Mouse (Mus musculus) right cerebral cortex, postnatal 25 days (tissue): ENCODE measurements around the gene Zfp541.

Experiments
- DNase-seq: peaks from one replicate; pipeline ENCODE4 v3.0.0; 2022

Gene Zfp541

GRCm38 (mm10) chr7:16061219-16062098, at the start of gene Zfp541:
Zfp541 (plus strand) TSS chr7:16061814.
- no peak for DNase-seq

DNA sequence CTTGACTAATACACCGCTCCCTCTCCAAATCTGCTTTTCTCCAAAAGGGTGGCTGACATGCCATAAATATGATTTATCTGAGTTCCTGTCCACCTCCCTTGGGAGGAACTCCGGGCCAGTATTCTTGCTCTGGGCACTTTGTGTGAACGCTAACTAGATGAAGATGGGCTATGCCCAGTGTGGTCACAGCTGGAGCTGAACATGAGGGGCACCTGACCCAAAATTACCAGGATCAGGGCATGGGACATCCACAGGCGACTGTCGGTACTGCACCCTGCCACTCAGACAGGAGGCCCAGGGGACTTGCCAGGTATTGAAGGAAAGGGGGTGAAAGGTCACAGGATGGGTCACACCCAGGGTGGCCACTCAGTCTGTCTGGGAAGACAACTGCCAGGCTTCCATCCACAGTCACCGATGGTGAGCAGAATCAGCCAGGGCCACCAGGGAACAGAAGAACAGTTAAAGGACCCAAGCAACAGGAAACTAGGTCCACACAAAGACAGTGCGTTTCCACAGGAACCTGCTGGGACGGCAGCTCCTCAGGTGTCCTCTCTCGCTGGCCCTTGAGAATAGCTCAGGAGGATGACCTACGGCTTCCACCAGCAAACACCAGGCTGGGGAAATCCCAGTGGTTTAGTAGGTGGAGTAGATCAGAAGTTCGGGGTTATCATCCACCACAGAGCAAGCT, 48.9 kb upstream of the Zfp541 start:
- no peak for DNase-seq

DNA sequence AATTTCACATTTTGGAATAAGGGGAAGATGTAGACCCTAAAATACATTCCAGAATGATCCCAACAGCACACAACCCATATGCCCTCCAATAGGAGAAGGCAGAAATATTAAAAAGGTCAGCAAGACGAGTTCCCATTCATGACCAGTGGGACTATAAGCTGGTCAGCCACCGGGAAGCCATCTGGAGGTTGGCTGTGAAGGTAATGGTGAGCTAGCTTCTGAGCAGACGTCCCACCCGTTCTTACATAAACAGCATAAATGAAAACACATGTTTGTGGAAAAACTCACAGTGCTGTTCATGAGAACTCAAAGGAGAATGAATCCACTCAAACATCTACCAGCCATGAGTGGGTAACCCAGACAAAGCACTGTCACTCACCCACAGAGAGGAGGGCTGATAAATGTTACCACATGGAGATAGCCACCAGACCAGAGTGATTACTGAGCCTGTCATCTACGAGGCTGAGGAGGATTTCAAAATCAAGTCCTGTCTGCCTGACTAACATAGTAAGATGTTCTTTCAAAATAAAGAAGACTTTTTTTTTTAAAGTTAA, 47.8 kb upstream of the Zfp541 start:
- no peak for DNase-seq

- no peak for DNase-seq
Measured at GRCm38 (mm10) chr7:16014521-16015175, 47.0 kb upstream of the Zfp541 start.

DNA sequence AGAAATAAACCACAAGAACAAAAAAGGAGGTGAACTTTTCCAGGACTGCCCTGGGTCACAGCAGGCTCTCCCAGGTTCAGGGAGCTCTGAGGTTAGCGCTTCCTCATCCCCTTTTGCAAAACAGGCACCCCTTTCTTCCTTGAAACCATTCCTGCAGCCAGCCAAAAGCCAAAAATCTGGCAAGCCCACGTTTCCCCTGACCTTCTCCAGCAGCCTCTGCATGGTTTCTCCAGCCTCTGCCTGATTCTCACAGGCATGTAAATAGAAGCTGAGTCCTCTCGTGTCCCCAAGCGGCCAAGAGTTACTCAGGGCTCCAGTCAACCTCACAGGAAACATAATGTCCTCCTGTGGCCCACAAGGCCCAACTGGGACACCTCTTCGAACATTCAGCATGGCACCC, 46.2 kb upstream of the Zfp541 start:
- no peak for DNase-seq

DNA sequence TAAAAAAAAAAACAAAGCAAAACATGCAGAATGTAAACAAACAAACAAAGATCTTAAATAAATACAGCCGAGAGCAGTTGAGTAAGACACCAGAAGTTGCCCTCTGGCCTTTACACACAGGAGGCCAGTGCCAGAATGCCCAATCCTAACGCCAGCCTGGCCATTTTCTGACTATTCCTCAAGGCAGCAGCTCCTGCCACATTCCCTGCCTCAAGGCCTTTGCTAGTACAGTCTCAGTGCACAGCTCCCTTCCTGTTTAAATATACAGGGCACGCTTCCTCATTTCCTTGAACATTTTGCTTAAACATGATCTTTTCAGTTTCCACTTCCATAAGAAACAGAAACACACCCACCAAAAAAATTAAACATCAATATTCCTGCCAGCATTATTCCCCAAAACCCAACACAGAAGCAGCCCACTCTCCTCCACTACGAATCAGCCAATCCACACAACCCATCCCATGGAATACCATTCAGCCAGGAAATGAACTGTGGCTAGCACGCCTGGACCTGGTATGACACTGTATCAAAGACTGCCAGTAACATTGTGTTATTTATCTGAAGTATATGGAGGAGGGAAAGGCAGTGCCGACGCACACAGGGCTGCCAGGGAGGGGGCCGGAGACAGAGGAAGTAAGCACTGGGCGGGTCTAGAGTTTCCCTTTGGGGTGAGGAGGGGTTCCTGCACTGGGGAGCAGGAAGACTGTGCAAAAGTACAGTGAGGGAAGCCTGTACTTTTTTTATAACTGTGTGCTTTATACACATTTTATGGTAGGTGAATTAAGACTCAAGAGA, 43.4 kb upstream of the Zfp541 start:
- DNase-seq, result no peak

DNA sequence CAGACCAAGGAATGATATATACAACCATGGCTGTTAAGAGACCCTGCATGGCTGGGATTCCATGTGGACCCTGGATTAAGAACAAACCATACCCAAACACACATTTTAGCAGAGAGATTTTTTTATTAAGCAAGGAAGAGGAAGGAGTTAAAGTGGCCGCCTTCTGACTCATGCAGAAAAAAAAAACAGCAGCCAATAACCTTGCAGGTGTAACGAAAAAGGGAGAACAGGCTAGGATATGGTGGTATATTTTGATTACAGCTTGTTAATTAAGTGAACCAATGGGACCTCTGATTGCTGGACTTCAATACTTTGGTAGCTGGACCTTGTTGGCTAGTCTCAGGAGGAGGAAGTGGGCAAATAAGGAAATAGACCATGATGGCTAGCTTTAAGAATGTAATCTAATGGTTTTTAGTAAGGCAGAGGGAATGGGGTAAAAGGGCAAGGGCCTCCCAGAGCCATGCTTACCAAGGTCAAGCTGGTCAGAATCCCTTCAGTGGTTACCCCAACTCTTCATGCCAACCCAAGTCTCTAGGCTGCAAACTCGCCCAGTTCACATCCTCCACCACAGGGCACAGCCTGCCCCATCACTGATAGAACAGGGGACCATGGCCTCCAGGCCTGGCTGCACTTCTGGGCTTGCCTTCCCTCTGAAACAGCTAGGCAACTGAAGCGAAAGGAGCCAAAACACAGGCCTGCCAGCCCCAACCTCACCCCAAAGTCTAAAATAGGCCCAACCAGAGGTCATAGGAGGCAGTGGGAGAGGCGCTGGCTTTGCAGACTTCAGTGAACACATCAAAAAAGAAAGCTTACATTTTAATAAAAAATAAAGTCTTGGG, 42.1 kb upstream of the Zfp541 start:
- DNase-seq, result no peak

DNA sequence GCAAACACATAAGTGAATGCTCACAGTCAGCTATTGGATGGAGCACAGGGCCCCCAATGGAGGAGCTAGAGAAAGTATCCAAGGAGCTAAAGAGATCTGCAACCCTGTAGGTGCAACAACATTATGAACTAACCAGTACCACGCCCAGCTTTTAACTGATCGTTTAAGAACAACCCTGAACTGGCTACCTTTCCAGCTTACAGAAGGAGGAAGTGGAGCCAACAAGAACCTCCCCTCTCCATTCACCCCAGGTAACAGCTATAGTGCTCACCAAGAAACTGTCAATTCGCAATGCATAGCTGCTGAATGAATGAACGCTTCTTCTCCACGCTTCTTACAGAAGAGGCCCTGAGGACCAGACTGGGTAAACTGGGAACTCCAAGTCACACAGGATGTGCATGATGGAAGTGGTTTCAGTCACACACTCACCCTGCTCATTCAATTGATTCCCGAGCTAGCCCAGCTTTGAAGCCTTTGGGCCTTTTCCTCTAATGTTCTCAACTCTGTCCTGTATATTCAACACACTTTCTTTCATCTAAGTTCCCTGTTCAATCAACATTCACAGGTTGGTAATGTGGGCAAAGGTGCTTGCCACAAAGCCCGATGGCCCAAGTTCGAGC, 36.9 kb upstream of the Zfp541 start:
- DNase-seq, result no peak

DNA sequence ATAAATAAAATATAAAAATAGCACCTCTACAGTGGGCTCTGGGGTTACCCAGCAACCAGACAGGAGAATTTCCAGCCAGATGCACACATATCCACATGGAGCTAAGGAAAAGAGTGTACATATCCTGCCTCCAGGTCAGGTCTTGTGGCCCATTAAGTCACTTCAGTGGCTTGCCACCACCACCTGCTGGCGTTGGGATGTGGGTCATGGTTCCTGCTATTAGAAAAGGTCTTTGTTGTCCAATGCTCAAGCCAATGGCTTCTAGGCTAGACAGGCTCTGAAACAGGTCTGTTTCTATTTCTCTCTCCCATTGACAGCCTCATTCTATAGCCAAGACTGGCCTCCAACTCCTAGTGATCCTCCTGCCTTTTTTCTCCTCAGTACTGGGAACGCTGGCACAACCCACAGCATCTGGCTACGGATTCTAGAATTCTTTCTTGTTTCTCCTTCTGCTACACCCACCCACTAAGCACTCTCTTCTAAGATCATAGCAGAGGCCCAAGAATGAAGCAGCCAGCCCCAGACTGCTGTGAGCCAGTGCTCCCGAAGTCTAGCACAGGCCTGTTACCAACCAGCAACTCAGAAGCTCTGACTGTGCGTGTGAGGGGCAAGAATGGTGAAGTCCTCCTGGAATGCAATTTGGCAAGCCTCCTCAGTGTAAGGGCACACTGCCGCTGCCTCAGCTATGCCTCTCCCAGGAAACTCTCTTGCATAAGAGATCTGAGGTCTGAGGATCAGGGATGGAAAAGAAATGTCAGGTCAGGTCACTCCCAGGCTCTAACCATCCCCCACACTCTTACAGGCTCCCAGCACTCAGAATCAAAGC, 33.3 kb upstream of the Zfp541 start:
- DNase-seq, result peak; percentile 57

- no peak for DNase-seq
Measured at GRCm38 (mm10) chr7:16031072-16031471, 30.5 kb upstream of the Zfp541 start.

DNA sequence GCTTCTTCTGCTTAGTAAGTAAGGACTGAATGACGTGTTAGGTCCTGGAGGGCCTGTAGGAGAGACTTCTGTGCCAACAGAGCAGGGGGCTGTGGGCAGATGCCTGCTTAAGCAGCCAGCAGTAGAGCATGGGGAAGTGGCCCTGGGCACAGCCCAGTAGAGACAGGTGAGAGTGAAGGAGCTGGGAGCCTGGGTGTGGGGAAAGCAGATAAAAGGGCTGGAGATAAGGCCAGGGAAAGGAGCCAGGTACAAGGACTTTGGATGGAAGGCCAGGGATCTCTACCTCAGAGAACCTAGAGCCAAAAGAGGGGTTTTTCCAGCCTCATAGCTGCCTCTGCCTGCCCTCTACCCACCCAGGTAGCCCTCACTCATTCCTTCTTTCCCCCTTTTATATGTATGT, 28.6 kb upstream of the Zfp541 start:
- DNase-seq, result no peak

DNA sequence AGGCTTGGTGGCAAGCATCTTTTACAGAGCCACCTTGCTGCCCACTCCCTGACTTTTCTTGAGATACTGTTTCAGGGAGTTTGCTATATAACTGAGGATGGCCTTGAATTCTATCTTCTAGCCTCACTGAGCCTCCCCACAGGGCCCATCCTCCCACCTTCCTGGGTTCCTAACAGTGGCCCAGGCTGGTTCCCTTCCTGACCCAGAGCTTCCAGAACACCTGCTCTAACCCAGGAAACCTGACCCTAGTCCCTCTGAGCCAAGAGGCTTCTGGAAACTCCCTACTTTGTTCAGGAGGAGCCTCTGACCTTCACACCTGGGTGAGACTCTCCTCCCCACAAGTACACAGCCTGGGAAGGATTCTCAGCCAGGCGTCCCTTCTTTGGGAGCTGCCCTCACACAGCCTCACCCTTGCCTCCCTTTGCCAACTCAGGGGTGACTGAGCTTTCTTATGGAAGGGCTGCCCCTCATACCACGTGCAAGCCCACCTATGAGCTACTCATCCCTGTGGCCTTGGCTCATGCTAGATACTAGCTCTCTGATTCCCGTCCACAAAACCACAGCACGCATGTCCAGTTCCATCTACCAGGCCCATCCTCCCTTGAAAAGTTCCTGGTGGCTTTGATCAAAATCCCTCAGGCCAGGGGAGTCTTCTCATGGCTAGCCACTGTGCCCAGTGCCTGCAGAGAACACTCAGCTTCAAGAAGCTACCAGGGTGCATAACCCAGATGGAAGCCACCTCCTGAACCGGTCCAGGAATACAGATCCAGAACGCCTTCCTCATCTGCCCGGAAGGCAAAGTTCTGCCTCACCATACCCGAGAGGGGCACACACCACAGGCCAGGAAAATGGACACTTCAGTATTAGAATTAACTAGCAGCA, 27.8 kb upstream of the Zfp541 start:
- no peak for DNase-seq

- DNase-seq, result no peak
Measured at GRCm38 (mm10) chr7:16036972-16037371, 24.6 kb upstream of the Zfp541 start.

DNA sequence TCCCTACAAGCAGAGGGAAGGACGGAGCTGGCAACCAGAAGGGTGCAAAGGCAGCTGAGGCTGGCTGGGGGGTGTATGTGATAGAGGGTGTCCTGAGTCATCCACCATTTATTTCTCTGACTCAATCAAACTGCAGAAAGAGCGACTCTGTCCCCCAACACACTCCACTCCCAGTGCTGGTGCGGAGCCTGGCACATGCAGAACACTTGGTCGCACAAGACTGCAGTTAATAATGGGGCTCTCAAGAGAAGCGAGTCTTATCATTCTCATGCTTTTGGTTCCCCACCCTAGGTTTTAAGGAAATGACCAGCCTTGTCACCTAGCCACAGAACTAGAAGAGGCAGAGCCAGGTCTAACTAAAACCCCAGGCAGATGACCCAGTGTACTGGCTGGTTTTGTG, 22.3 kb upstream of the Zfp541 start:
- DNase-seq, result no peak

GRCm38 (mm10) chr7:16041208-16041607, 20.4 kb upstream of the Zfp541 start:
- DNase-seq, result no peak

DNA sequence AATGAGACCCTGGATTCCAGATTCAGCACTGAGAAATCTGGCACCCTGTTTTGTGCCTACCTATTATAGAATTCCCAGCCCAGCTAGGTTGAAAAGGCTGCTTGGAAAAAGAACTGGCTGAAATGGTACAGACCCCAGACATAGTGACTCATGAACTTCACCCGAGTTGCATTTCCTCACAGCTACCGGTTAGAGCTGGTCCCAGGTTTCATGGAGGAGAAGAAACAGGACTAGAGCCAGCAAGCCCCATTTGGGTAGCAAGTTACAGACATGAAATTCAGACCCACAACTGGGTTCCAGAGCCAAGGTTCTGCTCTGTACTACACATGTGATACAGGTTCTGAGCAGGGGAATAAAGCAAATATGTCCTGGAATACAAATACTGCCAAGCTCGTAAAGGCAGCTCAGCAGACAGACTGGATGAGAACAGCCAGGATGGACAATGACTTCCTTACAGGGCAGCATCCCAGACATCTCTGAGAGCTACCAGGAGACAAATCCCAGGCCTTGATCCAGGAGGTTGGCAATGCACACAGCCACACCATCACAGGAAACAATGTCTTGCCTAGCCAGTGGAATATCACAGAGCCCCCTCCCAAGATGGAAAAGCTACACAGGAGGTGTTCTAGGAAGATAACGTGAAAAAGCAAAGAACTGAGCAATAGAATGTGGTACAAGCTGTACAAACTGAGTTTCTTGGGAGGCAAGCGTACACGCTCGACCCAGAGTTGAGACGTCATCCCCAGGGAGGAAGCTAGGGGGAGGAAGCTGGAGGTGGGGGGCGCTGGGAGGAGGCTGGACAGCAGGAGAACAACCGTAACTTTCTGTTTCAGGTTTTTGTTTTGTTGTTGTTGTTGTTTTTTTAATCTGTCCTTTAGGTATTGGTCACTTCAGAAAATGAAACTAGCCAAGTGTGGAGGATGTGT, 18.5 kb upstream of the Zfp541 start:
- no peak for DNase-seq

DNA sequence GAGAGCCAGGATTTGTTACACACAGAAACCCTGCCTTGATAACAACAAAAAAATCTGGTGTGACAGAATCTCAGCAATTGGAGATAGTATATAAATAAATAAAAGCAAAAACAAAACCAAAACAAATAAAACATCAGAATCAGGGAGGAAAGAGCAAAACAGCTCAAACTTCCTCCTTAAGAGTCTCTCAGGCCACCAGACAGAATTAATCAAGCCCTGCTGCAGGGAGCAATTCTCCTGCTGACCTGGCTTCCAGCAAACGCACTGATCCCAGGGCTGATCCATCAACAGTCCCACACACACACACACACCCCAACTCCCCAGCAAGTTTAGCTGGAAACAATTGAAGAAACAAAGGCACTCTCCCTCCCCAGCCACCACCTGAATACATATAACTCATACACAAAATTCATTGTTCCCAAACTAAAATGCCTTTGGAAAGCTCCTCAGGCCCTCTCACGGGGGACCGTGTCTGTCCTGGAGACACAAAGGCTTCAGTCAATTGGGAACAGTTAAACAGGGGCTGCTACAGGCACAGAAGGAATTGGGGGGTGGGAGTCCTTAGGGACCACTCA, 17.7 kb upstream of the Zfp541 start:
- DNase-seq, result no peak

GRCm38 (mm10) chr7:16044531-16044930, 17.1 kb upstream of the Zfp541 start:
- DNase-seq, result no peak
